Mouse (Mus musculus) neural tube, embryonic 14.5 days (tissue): Measurements from ENCODE around the gene Pdia5. TPM values are rescaled to one million over a fixed set of nuclear protein-coding genes. Genes with fewer than 3 reads are reported as not detected.

ENCODE experiments used
- ATAC-seq: fragments of 200-750 bp; cut with Nextera tagmentation; 2 replicates; pipeline ENCODE4 v1.8.0; 2017; ENCODE audit warnings: low read depth, mild to moderate bottlenecking, moderate TSS enrichment, moderate library complexity
- H3K27ac ChIP-seq: fragments of 300-500 bp; sonication (generic); 2 replicates; pipeline ENCODE4 v1.5.1; 2014; ENCODE audit warnings: low read depth, mild to moderate bottlenecking, control low read depth, low read length, moderate library complexity, mixed read lengths
- H3K27me3 ChIP-seq: fragments of 300-500 bp; sonication (generic); 2 replicates; pipeline ENCODE4 v1.6.1; 2014; ENCODE audit warnings: low read length; ENCODE audit not compliant: control insufficient read depth, insufficient read depth
- H3K36me3 ChIP-seq: fragments of 300-500 bp; sonication (generic); 2 replicates; pipeline ENCODE4 v1.6.1; 2014; ENCODE audit warnings: low read length, mixed read lengths; ENCODE audit not compliant: control insufficient read depth, insufficient read depth
- H3K4me1 ChIP-seq: fragments of 300-500 bp; sonication (generic); 2 replicates; pipeline ENCODE4 v1.6.1; 2014; ENCODE audit warnings: low read length; ENCODE audit not compliant: control insufficient read depth, insufficient read depth
- H3K4me2 ChIP-seq: fragments of 300-500 bp; sonication (generic); 2 replicates; pipeline ENCODE4 v1.6.1; 2014; ENCODE audit warnings: mild to moderate bottlenecking, low read depth, low read length, control low read depth
- H3K4me3 ChIP-seq: fragments of 300-500 bp; sonication (generic); 2 replicates; pipeline ENCODE4 v1.5.1; 2014; ENCODE audit warnings: low read depth, low read length, control low read depth, mixed read lengths
- H3K9ac ChIP-seq: fragments of 300-500 bp; sonication (generic); replicated peaks from 2 replicates; pipeline ENCODE4 v1.6.1; 2014; ENCODE audit warnings: low read depth, mild to moderate bottlenecking, control low read depth, low read length, mixed read lengths
- H3K9me3 ChIP-seq: fragments of 300-500 bp; sonication (generic); 2 replicates; pipeline ENCODE4 v1.6.1; 2016; ENCODE audit warnings: low read length; ENCODE audit not compliant: control insufficient read depth
- WGBS: fragments of 180-500 bp; shearing (Covaris S2); extraction: QIAGEN DNeasy Blood & Tissue Kit; methylation state at CpG from one replicate; pipeline ENCODE4 v1.1.7; 2014; 5-methylcytosine and 5-hydroxymethylcytosine counted together
- polyA plus RNA-seq: library from polyadenylated mRNA; unstranded; fragments of >200 nt; fragmentation: Nextera tagmentation; extraction: Ambion mirVana; gene quantifications from 2 replicates; pipeline ENCODE4 v1.2.1, GENCODE M21; 2014

Gene Pdia5
- polyA plus RNA-seq, 1 experiment from 2014 or later = 3.2 TPM

GRCm38 (mm10) chr16:35458297-35458696, 32.4 kb downstream of the Pdia5 start:
- Histone ChIP-seq H3K36me3 (peaks cover 4% of the 10 kb centered on the region; the same call in 1 of the 2 replicates), H3K4me1 (no peaks in the 10 kb centered on the region), H3K4me3 (no peak overlapping the region), H3K9me3 (no peaks in the 10 kb centered on the region), H3K9ac (no peak overlapping the region), H3K27me3 (no peaks in the 10 kb centered on the region), H3K4me2 (no peak overlapping the region), H3K27ac (no peak overlapping the region)
- no peak for ATAC-seq
- 90% methylated on average over 11 of the region's 11 CpGs for WGBS

- Histone ChIP-seq H3K27ac (no peak overlapping the region), H3K4me1 (no peaks in the 10 kb centered on the region), H3K27me3 (no peaks in the 10 kb centered on the region), H3K9me3 (no peaks in the 10 kb centered on the region), H3K4me2 (no peak overlapping the region), H3K4me3 (no peak overlapping the region), H3K36me3 (peaks cover 4% of the 10 kb centered on the region; the same call in 1 of the 2 replicates), H3K9ac (no peak overlapping the region)
- 69% methylated on average over 8 of the region's 8 CpGs for WGBS
- no peak for ATAC-seq
Observed at GRCm38 (mm10) chr16:35457488-35457887, 33.2 kb downstream of the Pdia5 start.

- H3K4me1 ChIP-seq = no peaks in the 10 kb centered on the region
- no peak overlapping the region for H3K4me3 ChIP-seq
- H3K9me3 ChIP-seq = no peaks in the 10 kb centered on the region
- H3K27me3 ChIP-seq = no peaks in the 10 kb centered on the region
- ATAC-seq = no peak
- no peak overlapping the region for H3K4me2 ChIP-seq
- no peak overlapping the region for H3K9ac ChIP-seq
- no peak overlapping the region for H3K27ac ChIP-seq
- 85% methylated on average over 7 of the region's 7 CpGs for WGBS
- peaks cover 4% of the 10 kb centered on the region; the same call in 1 of the 2 replicates for H3K36me3 ChIP-seq
Observed at GRCm38 (mm10) chr16:35457011-35457419, 33.7 kb downstream of the Pdia5 start.

- H3K36me3 ChIP-seq = peaks cover 4% of the 10 kb centered on the region; the same call in 1 of the 2 replicates
- no peak overlapping the region for H3K4me3 ChIP-seq
- H3K4me2 ChIP-seq = no peak overlapping the region
- no peaks in the 10 kb centered on the region for H3K27me3 ChIP-seq
- no peaks in the 10 kb centered on the region for H3K4me1 ChIP-seq
- no peak overlapping the region for H3K9ac ChIP-seq
- WGBS = 89% methylated on average over 9 of the region's 9 CpGs
- H3K9me3 ChIP-seq = no peaks in the 10 kb centered on the region
- ATAC-seq = no peak
- H3K27ac ChIP-seq = no peak overlapping the region
Observed at GRCm38 (mm10) chr16:35456305-35456704, 34.4 kb downstream of the Pdia5 start.

GRCm38 (mm10) chr16:35455822-35456221, 34.9 kb downstream of the Pdia5 start:
- no peaks in the 10 kb centered on the region for H3K4me1 ChIP-seq
- peaks cover 4% of the 10 kb centered on the region; the same call in 1 of the 2 replicates for H3K36me3 ChIP-seq
- ATAC-seq = no peak
- no peaks in the 10 kb centered on the region for H3K9me3 ChIP-seq
- no peak overlapping the region for H3K4me2 ChIP-seq
- no peak overlapping the region for H3K4me3 ChIP-seq
- no peak overlapping the region for H3K27ac ChIP-seq
- no peaks in the 10 kb centered on the region for H3K27me3 ChIP-seq
- 94% methylated on average over 10 of the region's 10 CpGs for WGBS
- no peak overlapping the region for H3K9ac ChIP-seq

- Histone ChIP-seq H3K4me3 (no peak overlapping the region), H3K4me1 (no peaks in the 10 kb centered on the region), H3K9me3 (no peaks in the 10 kb centered on the region), H3K4me2 (no peak overlapping the region), H3K27me3 (no peaks in the 10 kb centered on the region), H3K9ac (no peak overlapping the region), H3K27ac (no peak overlapping the region), H3K36me3 (no peaks in the 10 kb centered on the region)
- 82% methylated on average over 16 of the region's 16 CpGs for WGBS
- ATAC-seq = no peak
Observed at GRCm38 (mm10) chr16:35450018-35450630, 40.5 kb downstream of the Pdia5 start.

- Histone ChIP-seq H3K27me3 (no peaks in the 10 kb centered on the region), H3K9ac (no peak overlapping the region), H3K4me2 (no peak overlapping the region), H3K27ac (no peak overlapping the region), H3K36me3 (no peaks in the 10 kb centered on the region), H3K4me3 (no peak overlapping the region), H3K9me3 (no peaks in the 10 kb centered on the region), H3K4me1 (no peaks in the 10 kb centered on the region)
- 90% methylated on average over 4 of the region's 4 CpGs for WGBS
- no peak for ATAC-seq
Observed at GRCm38 (mm10) chr16:35442026-35442415, 48.7 kb downstream of the Pdia5 start.

GRCm38 (mm10) chr16:35441346-35442025, 49.2 kb downstream of the Pdia5 start:
- WGBS = 75% methylated on average over 9 of the region's 9 CpGs
- H3K36me3 ChIP-seq = no peaks in the 10 kb centered on the region
- no peaks in the 10 kb centered on the region for H3K4me1 ChIP-seq
- no peak overlapping the region for H3K27ac ChIP-seq
- H3K4me3 ChIP-seq = no peak overlapping the region
- H3K9ac ChIP-seq = no peak overlapping the region
- ATAC-seq = peak; percentile 65; the same call in 1 of the 2 replicates
- no peaks in the 10 kb centered on the region for H3K27me3 ChIP-seq
- no peaks in the 10 kb centered on the region for H3K9me3 ChIP-seq
- no peak overlapping the region for H3K4me2 ChIP-seq

- Histone ChIP-seq H3K4me2 (no peak overlapping the region), H3K9ac (no peak overlapping the region), H3K27ac (no peak overlapping the region), H3K4me1 (no peaks in the 10 kb centered on the region), H3K9me3 (no peaks in the 10 kb centered on the region), H3K27me3 (no peaks in the 10 kb centered on the region), H3K36me3 (no peaks in the 10 kb centered on the region), H3K4me3 (no peak overlapping the region)
- WGBS = 96% methylated on average over 1 of the region's 1 CpGs
- ATAC-seq = no peak
Observed at GRCm38 (mm10) chr16:35439046-35439445, 51.6 kb downstream of the Pdia5 start.
